Mouse (Mus musculus) kidney, adult 2 months (tissue): ENCODE measurements around the gene Ddx21.

Experiments used
- CTCF ChIP-seq: fragments of 200-500 bp; conservative IDR thresholded peaks from 2 replicates; pipeline ENCODE4 v1.5.1; 2011; ENCODE audit warnings: low read depth, mild to moderate bottlenecking, control low read depth, low read length, moderate library complexity, mixed read lengths; ENCODE audit not compliant: insufficient read depth, insufficient read length
- POLR2A ChIP-seq: fragments of 200-500 bp; IDR thresholded peaks from one replicate; pipeline ENCODE4 v1.6.1; 2011; ENCODE audit warnings: low read depth, low read length, control low read depth

GRCm38 (mm10) chr10:62557736-62558135 is 44.3 kb downstream of the Ddx21 start:
- no peak for TF ChIP-seq POLR2A
- peak; percentile 66 for TF ChIP-seq CTCF
